Mouse (Mus musculus) megakaryocyte, adult 5-6 weeks (primary cell): ENCODE data around the gene Idh3b. TPM values are rescaled to one million over a fixed set of nuclear protein-coding genes. Genes with fewer than 3 reads are reported as not detected.

Experiments used
- ATAC-seq: 2 replicates; pipeline ENCODE4 v1.8.0; 2016; ENCODE audit warnings: mild to moderate bottlenecking, inconsistent platforms; ENCODE audit not compliant: poor library complexity, severe bottlenecking
- total RNA-seq, 2 experiments: library from RNA; stranded (forward) in 1 of 2; stranded (reverse) in 1 of 2; fragments of 153-499, 151-499 nt in 1 of 2; fragments of 221-1000, 200-1000 nt in 1 of 2; gene quantifications; 2 replicates each; pipeline versions ENCODE4 v1.2.3 to v1.2.4; 2015 to 2017

Gene Idh3b
- total RNA-seq, 2 experiments from 2014 or later, result 85.6 to 136 TPM

GRCm38 (mm10) chr2:130268074-130268473 lies 16.3 kb downstream of the Idh3b start:
- ATAC-seq, result no peak

DNA sequence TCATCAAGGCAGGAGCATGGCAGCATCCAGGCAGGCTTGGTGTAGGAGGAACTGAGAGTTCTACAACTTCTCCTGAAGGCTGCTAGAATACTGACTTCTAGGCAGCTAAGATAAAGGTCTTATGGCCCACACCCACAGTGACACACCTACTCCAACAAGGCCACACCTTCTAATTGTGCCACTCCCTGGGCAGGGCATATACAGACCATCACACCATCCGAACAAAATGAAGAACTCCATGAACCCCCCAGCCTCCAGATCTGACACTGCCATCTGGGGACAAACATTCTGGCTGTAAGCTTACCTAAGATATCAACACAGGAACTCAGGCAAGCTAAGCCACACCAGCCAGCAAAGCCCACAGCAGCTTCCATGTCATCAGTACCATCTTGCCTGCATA lies 18.8 kb downstream of the Idh3b start:
- no peak for ATAC-seq

- peak; percentile 45; the same call in 1 of the 2 replicates for ATAC-seq
These were observed 21.9 kb downstream of the Idh3b start for GRCm38 (mm10) chr2:130262398-130262797.

GRCm38 (mm10) chr2:130261914-130262313 lies 22.4 kb downstream of the Idh3b start:
- no peak for ATAC-seq

- ATAC-seq, result no peak
These were observed 23.5 kb downstream of the Idh3b start for GRCm38 (mm10) chr2:130260822-130261221.

DNA sequence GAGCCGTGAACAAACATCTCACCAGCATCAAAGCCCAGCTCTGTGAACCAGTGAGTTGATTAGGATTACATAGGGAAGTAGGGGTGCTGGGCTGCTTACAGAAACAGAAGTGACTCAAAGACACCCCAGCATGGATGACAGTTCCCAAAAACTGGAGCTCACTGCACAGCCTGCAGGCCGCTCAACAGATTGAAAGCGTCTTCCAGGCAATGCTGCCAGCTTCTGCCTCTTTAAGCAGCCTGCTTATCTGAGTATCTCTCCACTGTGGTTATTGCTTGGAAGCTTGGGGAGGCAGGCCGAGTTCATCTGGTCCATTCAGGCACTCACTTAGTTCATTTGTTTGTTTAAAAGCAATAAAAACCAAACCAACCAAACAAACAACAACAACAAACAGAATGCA lies 27.6 kb downstream of the Idh3b start:
- ATAC-seq, result no peak

- no peak for ATAC-seq
These were observed 36.1 kb downstream of the Idh3b start for GRCm38 (mm10) chr2:130248226-130248625.

DNA sequence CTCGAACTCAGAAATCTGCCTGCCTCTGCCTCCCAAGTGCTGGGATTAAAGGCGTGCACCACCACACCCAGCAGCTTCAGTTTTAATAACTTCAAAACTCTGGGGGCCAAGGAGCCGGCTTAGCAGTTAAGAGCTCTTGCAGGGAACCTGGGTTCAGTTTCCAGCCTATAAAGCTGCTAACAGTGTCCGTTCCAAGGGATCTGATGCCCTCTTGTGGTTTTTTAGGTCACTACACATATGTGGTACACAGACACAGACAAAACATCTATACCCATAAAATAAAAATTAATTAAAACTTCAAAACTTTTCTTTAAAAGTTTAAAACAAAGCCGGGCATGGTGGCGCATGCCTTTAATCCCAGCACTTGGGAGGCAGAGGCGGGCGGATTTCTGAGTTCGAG lies 37.4 kb downstream of the Idh3b start:
- ATAC-seq, result peak; percentile 64

Other genes with a start within 250 kb of the Idh3b start
- gene Tgm6, start 172.1 kb downstream of the Idh3b start, total RNA-seq (2015), result not detected in 2 replicates
- not detected in 2 replicates for gene Tgm6, start 172.1 kb downstream of the Idh3b start, total RNA-seq (2017)
- gene Snrpb, start 105.1 kb downstream of the Idh3b start, total RNA-seq (2015), result 226 and 247 TPM in 2 replicates
- gene Snrpb, start 105.1 kb downstream of the Idh3b start, total RNA-seq (2017), result 154 and 191 TPM in 2 replicates
- gene Tmc2, start 89.4 kb downstream of the Idh3b start, total RNA-seq (2015), result not detected in 2 replicates
- gene Tmc2, start 89.4 kb downstream of the Idh3b start, total RNA-seq (2017), result not detected in 2 replicates
- gene Nop56, start 10.1 kb downstream of the Idh3b start, total RNA-seq (2015), result 104 and 111 TPM in 2 replicates
- gene Nop56, start 10.1 kb downstream of the Idh3b start, total RNA-seq (2017), result 138 and 139 TPM in 2 replicates
- gene Ebf4, start 10.6 kb upstream of the Idh3b start, total RNA-seq (2015), result not detected in 2 replicates
- gene Ebf4, start 10.6 kb upstream of the Idh3b start, total RNA-seq (2017), result not detected in 2 replicates
- gene Cpxm1, start 113.0 kb upstream of the Idh3b start, total RNA-seq (2015), result 0.18 and 0.25 TPM in 2 replicates
- gene Cpxm1, start 113.0 kb upstream of the Idh3b start, total RNA-seq (2017), result 0.37 and 0.53 TPM in 2 replicates
- not detected in 2 replicates for gene Gm28372, start 120.7 kb upstream of the Idh3b start, total RNA-seq (2015)
- gene Gm28372, start 120.7 kb upstream of the Idh3b start, total RNA-seq (2017), result not detected in 2 replicates
- not detected in 2 replicates for gene 1700020A23Rik, start 120.7 kb upstream of the Idh3b start, total RNA-seq (2015)
- gene 1700020A23Rik, start 120.7 kb upstream of the Idh3b start, total RNA-seq (2017), result not detected in 2 replicates
- gene Tmem239, start 121.9 kb upstream of the Idh3b start, total RNA-seq (2015), result not detected in 2 replicates
- not detected in 2 replicates for gene Tmem239, start 121.9 kb upstream of the Idh3b start, total RNA-seq (2017)
- 74.6 and 102 TPM in 2 replicates for gene Vps16, start 139.8 kb upstream of the Idh3b start, total RNA-seq (2015)
- gene Vps16, start 139.8 kb upstream of the Idh3b start, total RNA-seq (2017), result 96.7 and 99.6 TPM in 2 replicates
- gene Pced1a, start 140.2 kb upstream of the Idh3b start, total RNA-seq (2015), result 6.1 and 6.7 TPM in 2 replicates
- gene Pced1a, start 140.2 kb upstream of the Idh3b start, total RNA-seq (2017), result 12.2 and 14.1 TPM in 2 replicates
- 59.3 and 60.3 TPM in 2 replicates for gene Ptpra, start 165.7 kb upstream of the Idh3b start, total RNA-seq (2015)
- 163 and 173 TPM in 2 replicates for gene Ptpra, start 165.7 kb upstream of the Idh3b start, total RNA-seq (2017)